Comparison of ENCODE assay signal across 10 mouse cellular contexts in the genomic region with DNA sequence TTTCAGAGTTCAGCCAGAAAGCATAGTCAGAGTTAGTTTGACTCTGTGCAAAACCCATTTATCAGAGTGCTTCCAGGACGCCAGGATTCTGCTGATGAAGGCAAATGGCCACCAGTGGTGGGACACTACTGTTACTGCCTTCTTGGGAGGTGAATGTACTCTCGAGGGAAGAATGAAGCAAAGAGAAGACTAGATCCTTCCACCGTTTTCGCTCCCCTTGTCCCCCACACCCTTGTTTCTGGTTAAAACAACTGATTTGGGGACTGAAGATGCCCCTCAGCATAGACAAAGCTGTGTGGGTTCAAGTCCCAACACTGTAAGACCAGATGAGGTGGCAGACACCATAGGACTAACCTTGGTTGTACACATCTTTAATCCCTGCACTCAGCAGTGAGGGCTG. TPM values are rescaled to one million over a fixed set of nuclear protein-coding genes. Genes with fewer than 3 reads are reported as not detected.
A peak's percentile ranks its signal among the peaks of the same experiment; 100 is the strongest.
DNase-seq lines count a peak whose midpoint lies in the region; ATAC-seq and TF ChIP-seq lines count a peak whose summit lies in the region.
"Had no signal": no experiment of that assay in that cellular context is flagged by ENCODE, and none has a peak within 500 bp of the region (broad histone marks: within the 10 kb centered on the region; RNA-seq: fewer than 3 reads in every experiment).

No protein-coding gene starts in this region.

- DNase-seq in hindbrain, postnatal 0 days (ENCODE audit: low spot score): no peak
- no peak for DNase-seq in hindbrain, embryonic 11.5 days (ENCODE audit: low spot score)
- DNase-seq in spleen, adult 2 months (ENCODE audit: low read depth in 1 of 2, low spot score in 2 of 2): no peak
- no peak for DNase-seq in spleen, postnatal 4 days (ENCODE audit: low spot score in 2 of 2)
- DNase-seq in limb, embryonic 10.5 days (ENCODE audit: low spot score): no peak
- no peak for DNase-seq in urinary bladder, postnatal 25 days (ENCODE audit: low spot score)
- no peak for DNase-seq in right cerebral cortex, postnatal 10 days (ENCODE audit: low spot score in 2 of 2)
- DNase-seq: kidney, adult 9 months had no signal

- TF ChIP-seq POLR2A in spleen, adult 2 months (IDR thresholded peaks at IDR 0.05; ENCODE audit: low read depth, low read length): no peak

- no peak overlapping the region for H3K4me2 ChIP-seq in hindbrain, postnatal 0 days (ENCODE audit: low read depth, low read length)
- no peak overlapping the region for H3K4me2 ChIP-seq in hindbrain, embryonic 11.5 days (replicated peaks; ENCODE audit: low read depth, low read length)
- H3K4me2 ChIP-seq in stomach, embryonic 16.5 days (ENCODE audit: low read depth, low read length): no peak overlapping the region

- H3K4me3 ChIP-seq in hindbrain, postnatal 0 days (ENCODE audit: low read length): no peak overlapping the region
- no peak overlapping the region for H3K4me3 ChIP-seq in hindbrain, embryonic 11.5 days (ENCODE audit: low read depth, low read length)
- no peak overlapping the region for H3K4me3 ChIP-seq in spleen, adult 2 months (ENCODE audit: extremely low read depth, insufficient read depth, insufficient read length)
- H3K4me3 ChIP-seq in limb, embryonic 10.5 days: no peak overlapping the region
- no peak overlapping the region for H3K4me3 ChIP-seq in stomach, embryonic 16.5 days (replicated peaks; ENCODE audit: low read length)

- H3K9ac ChIP-seq in hindbrain, postnatal 0 days (replicated peaks; ENCODE audit: low read length): no peak overlapping the region
- no peak overlapping the region for H3K9ac ChIP-seq in hindbrain, embryonic 11.5 days (ENCODE audit: low read depth, low read length)
- H3K9ac ChIP-seq in stomach, embryonic 16.5 days (ENCODE audit: low read length): peak overlapping the region; percentile 75; the same call in 1 of the 2 replicates

- H3K27ac ChIP-seq in hindbrain, postnatal 0 days: peak overlapping the region; percentile 85; the same call in 1 of the 2 replicates
- no peak overlapping the region for H3K27ac ChIP-seq in hindbrain, embryonic 11.5 days (ENCODE audit: low read depth, low read length)
- peak overlapping the region; percentile 13; the same call in 1 of the 2 replicates for H3K27ac ChIP-seq in spleen, adult 2 months (ENCODE audit: insufficient read depth, low read length)
- H3K27ac ChIP-seq in limb, embryonic 10.5 days: peak overlapping the region; percentile 88
- peak overlapping the region; percentile 97 for H3K27ac ChIP-seq in stomach, embryonic 16.5 days (ENCODE audit: low read length)

- H3K4me1 ChIP-seq in hindbrain, postnatal 0 days (ENCODE audit: insufficient read depth, low read length): peaks cover 29% of the 10 kb centered on the region
- H3K4me1 ChIP-seq in hindbrain, embryonic 11.5 days (replicated peaks; ENCODE audit: control insufficient read depth, insufficient read depth, low read length): peaks cover 25% of the 10 kb centered on the region
- peaks cover 36% of the 10 kb centered on the region for H3K4me1 ChIP-seq in spleen, adult 2 months (ENCODE audit: control insufficient read depth, insufficient read depth, insufficient read length)
- H3K4me1 ChIP-seq in limb, embryonic 10.5 days: peaks cover 74% of the 10 kb centered on the region
- H3K4me1 ChIP-seq in stomach, embryonic 16.5 days (ENCODE audit: control insufficient read depth, insufficient read depth, low read length): peaks cover 60% of the 10 kb centered on the region

- no peaks in the 10 kb centered on the region for H3K27me3 ChIP-seq in hindbrain, postnatal 0 days (ENCODE audit: insufficient read depth, low read length)
- no peaks in the 10 kb centered on the region for H3K27me3 ChIP-seq in hindbrain, embryonic 11.5 days (ENCODE audit: control insufficient read depth, insufficient read depth, low read length)
- H3K27me3 ChIP-seq in spleen, adult 2 months (ENCODE audit: control insufficient read depth, insufficient read depth, low read length): no peaks in the 10 kb centered on the region
- H3K27me3 ChIP-seq in limb, embryonic 10.5 days (ENCODE audit: low read depth, poor library complexity, severe bottlenecking): no peaks in the 10 kb centered on the region
- H3K27me3 ChIP-seq in stomach, embryonic 16.5 days (ENCODE audit: control insufficient read depth, insufficient read depth, low read length): no peaks in the 10 kb centered on the region

- no peaks in the 10 kb centered on the region for H3K36me3 ChIP-seq in hindbrain, postnatal 0 days (ENCODE audit: insufficient read depth, low read length)
- H3K36me3 ChIP-seq in hindbrain, embryonic 11.5 days (ENCODE audit: control insufficient read depth, insufficient read depth, low read length): no peaks in the 10 kb centered on the region
- H3K36me3 ChIP-seq in spleen, adult 2 months (ENCODE audit: control insufficient read depth, insufficient read depth, low read length): no peaks in the 10 kb centered on the region
- H3K36me3 ChIP-seq in limb, embryonic 10.5 days: no peaks in the 10 kb centered on the region
- H3K36me3 ChIP-seq in stomach, embryonic 16.5 days (ENCODE audit: control insufficient read depth, insufficient read depth, low read length): no peaks in the 10 kb centered on the region
- H3K36me3 ChIP-seq: G1E had no signal

- 69% methylated on average over 4 of the region's 4 CpGs for WGBS in hindbrain, postnatal 0 days
- 72% methylated on average over 4 of the region's 4 CpGs for WGBS in hindbrain, embryonic 11.5 days
- WGBS in spleen, adult 2 months: 83% methylated on average over 4 of the region's 4 CpGs
- 67% methylated on average over 4 of the region's 4 CpGs for WGBS in limb, embryonic 10.5 days
- 69% methylated on average over 4 of the region's 4 CpGs for WGBS in stomach, embryonic 16.5 days

- H3K9me3 ChIP-seq in hindbrain, postnatal 0 days (ENCODE audit: low read length): no peaks in the 10 kb centered on the region
- H3K9me3 ChIP-seq in hindbrain, embryonic 11.5 days (ENCODE audit: control insufficient read depth, low read length): no peaks in the 10 kb centered on the region
- H3K9me3 ChIP-seq in limb, embryonic 10.5 days (replicated peaks): no peaks in the 10 kb centered on the region
- H3K9me3 ChIP-seq in stomach, embryonic 16.5 days (replicated peaks; ENCODE audit: control insufficient read depth, low read length): no peaks in the 10 kb centered on the region
- H3K9me3 ChIP-seq: G1E had no signal

- ATAC-seq in hindbrain, postnatal 0 days: no peak
- no peak for ATAC-seq in hindbrain, embryonic 11.5 days (ENCODE audit: low FRiP score)
- no peak for ATAC-seq in stomach, embryonic 16.5 days (ENCODE audit: insufficient read depth, low FRiP score)

- no peak for TF ChIP-seq CTCF in hindbrain, postnatal 0 days (IDR thresholded peaks at IDR 0.05; ENCODE audit: low read depth)
- no peak for TF ChIP-seq CTCF in spleen, adult 2 months (IDR thresholded peaks at IDR 0.05; ENCODE audit: extremely low read depth, insufficient read depth, insufficient read length, insufficient replicate concordance)

RNA-seq across cellular contexts. Expression of gene Nr1d1, which starts 9.0 kb away (rescaled TPM):
- total RNA-seq in hindbrain, postnatal 0 days (2014; rRNA removed): 7.5 and 8.6 TPM in 2 replicates
- polyA plus RNA-seq in hindbrain, postnatal 0 days (2015; fragmentation: Nextera tagmentation; extraction: Ambion mirVana): 10.2 and 13.5 TPM in 2 replicates
- polyA plus RNA-seq in hindbrain, embryonic 11.5 days (2014; fragmentation: Nextera tagmentation; extraction: Ambion mirVana): 0.92 and 1.4 TPM in 2 replicates
- 27.7 and 29.0 TPM in 2 replicates for polyA plus RNA-seq in spleen, adult 2 months (2012; rRNA removed)
- polyA plus RNA-seq in limb, embryonic 10.5 days (2016; fragmentation: Nextera tagmentation; extraction: Ambion mirVana): 1.2 and 1.5 TPM in 2 replicates
- polyA plus RNA-seq in stomach, embryonic 16.5 days (2015; fragmentation: Nextera tagmentation; extraction: Ambion mirVana): 2.6 and 4.1 TPM in 2 replicates

RNA-seq across cellular contexts. Expression of gene Msl1, which starts 11.2 kb away (rescaled TPM):
- 77.7 and 94.3 TPM in 2 replicates for total RNA-seq in hindbrain, postnatal 0 days (2014; rRNA removed)
- polyA plus RNA-seq in hindbrain, postnatal 0 days (2015; fragmentation: Nextera tagmentation; extraction: Ambion mirVana): 25.0 and 25.4 TPM in 2 replicates
- 25.0 and 28.0 TPM in 2 replicates for polyA plus RNA-seq in hindbrain, embryonic 11.5 days (2014; fragmentation: Nextera tagmentation; extraction: Ambion mirVana)
- polyA plus RNA-seq in spleen, adult 2 months (2012; rRNA removed): 23.3 and 41.2 TPM in 2 replicates
- 22.8 and 25.0 TPM in 2 replicates for polyA plus RNA-seq in limb, embryonic 10.5 days (2016; fragmentation: Nextera tagmentation; extraction: Ambion mirVana)
- polyA plus RNA-seq in stomach, embryonic 16.5 days (2015; fragmentation: Nextera tagmentation; extraction: Ambion mirVana): 18.0 and 18.4 TPM in 2 replicates

RNA-seq across cellular contexts. Expression of gene Casc3, which starts 20.6 kb away (rescaled TPM):
- total RNA-seq in hindbrain, postnatal 0 days (2014; rRNA removed): 24.4 and 74.0 TPM in 2 replicates
- polyA plus RNA-seq in hindbrain, postnatal 0 days (2015; fragmentation: Nextera tagmentation; extraction: Ambion mirVana): 35.4 and 35.7 TPM in 2 replicates
- polyA plus RNA-seq in hindbrain, embryonic 11.5 days (2014; fragmentation: Nextera tagmentation; extraction: Ambion mirVana): 44.6 and 49.6 TPM in 2 replicates
- 30.2 and 32.6 TPM in 2 replicates for polyA plus RNA-seq in spleen, adult 2 months (2012; rRNA removed)
- polyA plus RNA-seq in limb, embryonic 10.5 days (2016; fragmentation: Nextera tagmentation; extraction: Ambion mirVana): 46.7 and 51.9 TPM in 2 replicates
- 25.1 and 26.3 TPM in 2 replicates for polyA plus RNA-seq in stomach, embryonic 16.5 days (2015; fragmentation: Nextera tagmentation; extraction: Ambion mirVana)

RNA-seq across cellular contexts. Expression of gene Thra, which starts 43.7 kb away (rescaled TPM):
- total RNA-seq in hindbrain, postnatal 0 days (2014; rRNA removed): 725 and 812 TPM in 2 replicates
- 160 TPM in 2 replicates for polyA plus RNA-seq in hindbrain, postnatal 0 days (2015; fragmentation: Nextera tagmentation; extraction: Ambion mirVana)
- 34.7 and 41.4 TPM in 2 replicates for polyA plus RNA-seq in hindbrain, embryonic 11.5 days (2014; fragmentation: Nextera tagmentation; extraction: Ambion mirVana)
- 19.8 and 20.7 TPM in 2 replicates for polyA plus RNA-seq in spleen, adult 2 months (2012; rRNA removed)
- polyA plus RNA-seq in limb, embryonic 10.5 days (2016; fragmentation: Nextera tagmentation; extraction: Ambion mirVana): 6.3 and 11.6 TPM in 2 replicates
- polyA plus RNA-seq in stomach, embryonic 16.5 days (2015; fragmentation: Nextera tagmentation; extraction: Ambion mirVana): 32.9 and 37.8 TPM in 2 replicates

RNA-seq across cellular contexts. Expression of gene Rapgefl1, which starts 52.4 kb away (rescaled TPM):
- 29.5 and 44.1 TPM in 2 replicates for total RNA-seq in hindbrain, postnatal 0 days (2014; rRNA removed)
- 11.0 TPM in 2 replicates for polyA plus RNA-seq in hindbrain, postnatal 0 days (2015; fragmentation: Nextera tagmentation; extraction: Ambion mirVana)
- 2.0 and 2.2 TPM in 2 replicates for polyA plus RNA-seq in hindbrain, embryonic 11.5 days (2014; fragmentation: Nextera tagmentation; extraction: Ambion mirVana)
- 1.9 and 3.3 TPM in 2 replicates for polyA plus RNA-seq in spleen, adult 2 months (2012; rRNA removed)
- 1.4 and 1.9 TPM in 2 replicates for polyA plus RNA-seq in limb, embryonic 10.5 days (2016; fragmentation: Nextera tagmentation; extraction: Ambion mirVana)
- polyA plus RNA-seq in stomach, embryonic 16.5 days (2015; fragmentation: Nextera tagmentation; extraction: Ambion mirVana): 6.5 and 7.8 TPM in 2 replicates
